In genomic region chr4:148905295-148905694, GRCm38 (mm10) we compare ENCODE assay signal across 13 mouse cellular contexts.
A peak's percentile ranks its signal among the peaks of the same experiment; 100 is the strongest.
DNase-seq lines count a peak whose midpoint lies in the region.
"Had no signal": no experiment of that assay in that cellular context is flagged by ENCODE, and none has a peak within 500 bp of the region (broad histone marks: within the 10 kb centered on the region; RNA-seq: fewer than 3 reads in every experiment).

No protein-coding gene starts in this region.

- intact Hi-C loops in heart, postnatal 10 days (cut with DNase I): loop anchor here (5.0 kb wide), 1 partner anchor 142 kb away; no protein-coding TSS in a partner anchor
- intact Hi-C loops in heart, postnatal 14 days (cut with DNase I): no loop called here

- peak; percentile 20 for DNase-seq in adrenal gland, postnatal 14 days
- DNase-seq in adrenal gland, adult 2 months: no peak
- DNase-seq in heart, postnatal 10 days: peak; percentile 22 to 48
- no peak for DNase-seq in heart, postnatal 14 days
- peak; percentile 76 to 88 for DNase-seq in cerebellum, postnatal 10 days
- DNase-seq in skeletal muscle tissue, adult 2 months (ENCODE audit: low read depth, low spot score): peak; percentile 54
- DNase-seq in thymus, postnatal 36 days: no peak
- no peak for DNase-seq in right cerebral cortex, adult 2 months (ENCODE audit: low spot score in 2 of 2)
- DNase-seq: heart, adult 18-20 months; kidney, postnatal 4 days; layer of hippocampus, postnatal 36 days; lung, adult 2 months; thymus, adult 18-20 months had no signal

Comparison
In these comparisons a context has a peak if more than half of its experiments do, and no peak if none do; other contexts are left out.
1. DNase-seq: peak in adrenal gland, postnatal 14 days (single experiment), heart, postnatal 10 days (2 of 2), cerebellum, postnatal 10 days (2 of 2) and skeletal muscle tissue, adult 2 months (single experiment); none in adrenal gland, adult 2 months (single experiment), heart, postnatal 14 days (0 of 2), thymus, postnatal 36 days (0 of 2) and right cerebral cortex, adult 2 months (0 of 2).